Mouse (Mus musculus) E14TG2a.4 (cell line): ENCODE data around the gene Cfap54.

Experiments used
- CTCF ChIP-seq: conservative IDR thresholded peaks from 2 replicates; pipeline ENCODE4 v1.5.1; 2014; ENCODE audit warnings: low read length
- NANOG ChIP-seq: IDR thresholded peaks from 2 replicates; pipeline ENCODE4 v1.6.1; 2014; ENCODE audit warnings: borderline replicate concordance, low read length, mixed read lengths
- POU5F1 ChIP-seq: IDR thresholded peaks from 2 replicates; pipeline ENCODE4 v1.6.1; 2014; ENCODE audit warnings: low read length, borderline replicate concordance

- TF ChIP-seq CTCF = no peak
- no peak for TF ChIP-seq POU5F1
- TF ChIP-seq NANOG = no peak
Measured at GRCm38 (mm10) chr10:93041392-93041791, 40.0 kb downstream of the Cfap54 start.
